Mouse (Mus musculus) hindbrain, embryonic 14.5 days (tissue): ENCODE measurements at regions not wholly inside any gene's neighbourhood (a gene's known extent, or its start where the extent isn't known, plus 50 kb on each side); places are given as distances from the start of the nearest gene placed in this dataset.

Experiments used
- ATAC-seq: fragments of 200-750 bp; cut with Nextera tagmentation; 2 replicates; pipeline ENCODE4 v1.8.0; 2017; ENCODE audit warnings: moderate number of reproducible peaks, mild to moderate bottlenecking, moderate TSS enrichment, moderate library complexity; ENCODE audit not compliant: low FRiP score
- DNase-seq: peaks from one replicate; pipeline ENCODE4 v3.0.0-alpha.2; 2015; ENCODE audit warnings: low spot score
- H3K27ac ChIP-seq: fragments of 300-500 bp; sonication (generic); 2 replicates; pipeline ENCODE4 v1.5.1; 2014; ENCODE audit warnings: mild to moderate bottlenecking, moderate library complexity
- H3K27me3 ChIP-seq: fragments of 300-500 bp; sonication (generic); 2 replicates; pipeline ENCODE4 v1.6.1; 2014; ENCODE audit warnings: mild to moderate bottlenecking, low read length, mixed read lengths; ENCODE audit not compliant: control insufficient read depth, insufficient read depth
- H3K36me3 ChIP-seq: fragments of 300-500 bp; sonication (generic); replicated peaks from 2 replicates; pipeline ENCODE4 v1.6.1; 2014; ENCODE audit not compliant: control insufficient read depth, insufficient read depth
- H3K4me1 ChIP-seq: fragments of 300-500 bp; sonication (generic); replicated peaks from 2 replicates; pipeline ENCODE4 v1.6.1; 2014; ENCODE audit warnings: antibody characterized with exemption, low read length, mixed read lengths; ENCODE audit not compliant: control insufficient read depth, insufficient read depth
- H3K4me2 ChIP-seq: fragments of 300-500 bp; sonication (generic); replicated peaks from 2 replicates; pipeline ENCODE4 v1.6.1; 2014; ENCODE audit warnings: mild to moderate bottlenecking, moderate library complexity
- H3K4me3 ChIP-seq: fragments of 300-500 bp; sonication (generic); replicated peaks from 2 replicates; pipeline ENCODE4 v1.5.1; 2014; ENCODE audit warnings: mild to moderate bottlenecking, low read length
- H3K9ac ChIP-seq: fragments of 300-500 bp; sonication (generic); 2 replicates; pipeline ENCODE4 v1.6.1; 2014
- H3K9me3 ChIP-seq: fragments of 300-500 bp; sonication (generic); 2 replicates; pipeline ENCODE4 v1.6.1; 2016; ENCODE audit warnings: low read length; ENCODE audit not compliant: control insufficient read depth
- WGBS: fragments of 180-500 bp; shearing (Covaris S2); extraction: QIAGEN DNeasy Blood & Tissue Kit; methylation state at CpG from one replicate; pipeline ENCODE4 v1.1.7; 2014; 5-methylcytosine and 5-hydroxymethylcytosine counted together

- no peaks in the 10 kb centered on the region for H3K36me3 ChIP-seq
- 89% methylated on average over 4 of the region's 4 CpGs for WGBS
- no peaks in the 10 kb centered on the region for H3K27me3 ChIP-seq
- no peak overlapping the region for H3K9ac ChIP-seq
- no peak overlapping the region for H3K4me2 ChIP-seq
- H3K4me1 ChIP-seq: no peaks in the 10 kb centered on the region
- H3K9me3 ChIP-seq: no peaks in the 10 kb centered on the region
- H3K4me3 ChIP-seq: no peak overlapping the region
- no peak for DNase-seq
- no peak for ATAC-seq
- H3K27ac ChIP-seq: no peak overlapping the region
Observed at GRCm38 (mm10) chr16:93206325-93206724, 380.4 kb upstream of the Runx1 start.

- Histone ChIP-seq H3K4me1 (no peaks in the 10 kb centered on the region), H3K27ac (no peak overlapping the region), H3K4me3 (no peak overlapping the region), H3K27me3 (no peaks in the 10 kb centered on the region), H3K36me3 (no peaks in the 10 kb centered on the region), H3K4me2 (no peak overlapping the region), H3K9me3 (no peaks in the 10 kb centered on the region), H3K9ac (no peak overlapping the region)
- DNase-seq: no peak
- 82% methylated on average over 4 of the region's 4 CpGs for WGBS
- no peak for ATAC-seq
Observed at GRCm38 (mm10) chr16:93204601-93205000, 378.7 kb upstream of the Runx1 start.

GRCm38 (mm10) chr16:93202591-93202990, 376.6 kb upstream of the Runx1 start:
- no peaks in the 10 kb centered on the region for H3K4me1 ChIP-seq
- no peak overlapping the region for H3K9ac ChIP-seq
- ATAC-seq (no peak), DNase-seq (no peak)
- no peak overlapping the region for H3K27ac ChIP-seq
- no peaks in the 10 kb centered on the region for H3K27me3 ChIP-seq
- H3K9me3 ChIP-seq: no peaks in the 10 kb centered on the region
- no peaks in the 10 kb centered on the region for H3K36me3 ChIP-seq
- no peak overlapping the region for H3K4me3 ChIP-seq
- no peak overlapping the region for H3K4me2 ChIP-seq

- WGBS: 96% methylated on average over 8 of the region's 8 CpGs
- ATAC-seq: no peak
- no peak overlapping the region for H3K27ac ChIP-seq
- no peaks in the 10 kb centered on the region for H3K9me3 ChIP-seq
- no peak for DNase-seq
- H3K4me1 ChIP-seq: no peaks in the 10 kb centered on the region
- H3K9ac ChIP-seq: no peak overlapping the region
- no peaks in the 10 kb centered on the region for H3K36me3 ChIP-seq
- no peaks in the 10 kb centered on the region for H3K27me3 ChIP-seq
- no peak overlapping the region for H3K4me2 ChIP-seq
- H3K4me3 ChIP-seq: no peak overlapping the region
Observed at GRCm38 (mm10) chr16:93197300-93197699, 371.4 kb upstream of the Runx1 start.

- no peaks in the 10 kb centered on the region for H3K9me3 ChIP-seq
- no peaks in the 10 kb centered on the region for H3K4me1 ChIP-seq
- H3K36me3 ChIP-seq: no peaks in the 10 kb centered on the region
- no peak overlapping the region for H3K9ac ChIP-seq
- H3K27ac ChIP-seq: no peak overlapping the region
- whole genome bisulfite sequencing: 84% methylated on average over 7 of the region's 7 CpGs
- H3K4me3 ChIP-seq: no peak overlapping the region
- no peak for DNase-seq
- no peaks in the 10 kb centered on the region for H3K27me3 ChIP-seq
- H3K4me2 ChIP-seq: no peak overlapping the region
- ATAC-seq: no peak
Observed at GRCm38 (mm10) chr16:93193921-93194481, 368.1 kb upstream of the Runx1 start.

GRCm38 (mm10) chr16:93193263-93193662, 367.3 kb upstream of the Runx1 start:
- Histone ChIP-seq H3K36me3 (no peaks in the 10 kb centered on the region), H3K4me1 (no peaks in the 10 kb centered on the region), H3K27ac (no peak overlapping the region), H3K27me3 (no peaks in the 10 kb centered on the region), H3K9ac (no peak overlapping the region), H3K9me3 (no peaks in the 10 kb centered on the region), H3K4me3 (no peak overlapping the region), H3K4me2 (no peak overlapping the region)
- ATAC-seq: no peak
- no peak for DNase-seq
- 94% methylated on average over 6 of the region's 6 CpGs for WGBS

GRCm38 (mm10) chr16:93192651-93193173, 366.8 kb upstream of the Runx1 start:
- DNase-seq (no peak), ATAC-seq (no peak)
- no peak overlapping the region for H3K27ac ChIP-seq
- H3K36me3 ChIP-seq: no peaks in the 10 kb centered on the region
- H3K4me1 ChIP-seq: no peaks in the 10 kb centered on the region
- H3K4me3 ChIP-seq: no peak overlapping the region
- H3K9ac ChIP-seq: no peak overlapping the region
- H3K4me2 ChIP-seq: no peak overlapping the region
- H3K9me3 ChIP-seq: no peaks in the 10 kb centered on the region
- WGBS: 79% methylated on average over 9 of the region's 9 CpGs
- no peaks in the 10 kb centered on the region for H3K27me3 ChIP-seq

- Histone ChIP-seq H3K9me3 (no peaks in the 10 kb centered on the region), H3K27me3 (no peaks in the 10 kb centered on the region), H3K27ac (no peak overlapping the region), H3K4me2 (no peak overlapping the region), H3K4me1 (no peaks in the 10 kb centered on the region), H3K4me3 (no peak overlapping the region), H3K36me3 (no peaks in the 10 kb centered on the region), H3K9ac (no peak overlapping the region)
- ATAC-seq (no peak), DNase-seq (no peak)
- WGBS: 86% methylated on average over 5 of the region's 5 CpGs
Observed at GRCm38 (mm10) chr16:93191174-93191573, 365.2 kb upstream of the Runx1 start.

- Histone ChIP-seq H3K36me3 (no peaks in the 10 kb centered on the region), H3K4me2 (no peak overlapping the region), H3K9me3 (no peaks in the 10 kb centered on the region), H3K9ac (no peak overlapping the region), H3K27me3 (no peaks in the 10 kb centered on the region), H3K4me1 (no peaks in the 10 kb centered on the region), H3K27ac (no peak overlapping the region), H3K4me3 (no peak overlapping the region)
- DNase-seq: no peak
- 86% methylated on average over 3 of the region's 3 CpGs for WGBS
- ATAC-seq: no peak
Observed at GRCm38 (mm10) chr16:93190301-93190700, 364.4 kb upstream of the Runx1 start.

GRCm38 (mm10) chr16:93189875-93190274, 363.9 kb upstream of the Runx1 start:
- ATAC-seq: no peak
- Histone ChIP-seq H3K36me3 (no peaks in the 10 kb centered on the region), H3K9ac (no peak overlapping the region), H3K27ac (no peak overlapping the region), H3K4me3 (no peak overlapping the region), H3K4me1 (no peaks in the 10 kb centered on the region), H3K9me3 (no peaks in the 10 kb centered on the region), H3K27me3 (no peaks in the 10 kb centered on the region), H3K4me2 (no peak overlapping the region)
- no peak for DNase-seq
- 79% methylated on average over 3 of the region's 3 CpGs for WGBS
